Mouse (Mus musculus) liver, adult 2 months (tissue): ENCODE data around the gene Gm17949. TPM values are rescaled to one million over a fixed set of nuclear protein-coding genes. Genes with fewer than 3 reads are reported as not detected.

Source experiments
- DNase-seq: peaks from one replicate; pipeline ENCODE4 v3.0.0-alpha.2; 2011; ENCODE audit warnings: low read depth, low spot score; ENCODE audit errors: extremely low read depth
- H3K27ac ChIP-seq: fragments of 200-500 bp; replicated peaks from 2 replicates; pipeline ENCODE4 v1.5.1; 2012; ENCODE audit warnings: low read depth, mild to moderate bottlenecking, control low read depth, inconsistent platforms, low read length; ENCODE audit not compliant: insufficient read depth
- H3K27me3 ChIP-seq: fragments of 200-500 bp; 2 replicates; pipeline ENCODE4 v1.6.1; 2012; ENCODE audit warnings: mild to moderate bottlenecking, moderate library complexity, low read length, inconsistent platforms; ENCODE audit not compliant: control insufficient read depth, insufficient read depth
- H3K36me3 ChIP-seq: fragments of 200-500 bp; 2 replicates; pipeline ENCODE4 v1.6.1; 2012; ENCODE audit warnings: low read length, inconsistent platforms; ENCODE audit not compliant: control insufficient read depth, insufficient read depth
- H3K4me1 ChIP-seq: fragments of 200-500 bp; 2 replicates; pipeline ENCODE4 v1.6.1; 2011; ENCODE audit warnings: low read length; ENCODE audit not compliant: control insufficient read depth, insufficient read depth
- H3K4me3 ChIP-seq: fragments of 200-500 bp; 2 replicates; pipeline ENCODE4 v1.5.1; 2011; ENCODE audit warnings: low read depth, mild to moderate bottlenecking, control low read depth, low read length, moderate library complexity; ENCODE audit not compliant: insufficient read depth
- H3K79me2 ChIP-seq: fragments of 200-500 bp; 2 replicates; pipeline ENCODE4 v1.6.1; 2012; ENCODE audit warnings: inconsistent platforms, mild to moderate bottlenecking, low read length, moderate library complexity; ENCODE audit not compliant: control insufficient read depth, insufficient read depth
- H3K9ac ChIP-seq: fragments of 200-500 bp; 2 replicates; pipeline ENCODE4 v1.6.1; 2012; ENCODE audit warnings: low read depth, mild to moderate bottlenecking, control low read depth, inconsistent platforms, low read length
- CTCF ChIP-seq: fragments of 200-500 bp; IDR thresholded peaks from 2 replicates; pipeline ENCODE4 v1.5.1; 2011; ENCODE audit warnings: low read depth, low read length, control low read depth
- POLR2A ChIP-seq: fragments of 200-500 bp; IDR thresholded peaks from 2 replicates; pipeline ENCODE4 v1.6.1; 2011; ENCODE audit warnings: low read length, control low read depth; ENCODE audit not compliant: insufficient read depth; ENCODE audit errors: extremely low read depth
- WGBS: fragments of 180-500 bp; shearing (Covaris S2); methylation state at CpG from one replicate; pipeline ENCODE4 v1.1.7; 2018; 5-methylcytosine and 5-hydroxymethylcytosine counted together
- polyA plus RNA-seq: library from polyadenylated mRNA; depleted of rRNA; stranded (reverse); fragments of >200 nt; gene quantifications from 2 replicates; pipeline ENCODE4 v1.2.3, GENCODE M21; 2012
- total RNA-seq: library from RNA; depleted of rRNA; stranded (reverse); fragments of >200 nt; gene quantifications from 2 replicates; pipeline ENCODE4 v1.2.3, GENCODE M21; 2014

Gm17949 gene
- total and polyA plus RNA-seq, 2 experiments, result not detected

DNA sequence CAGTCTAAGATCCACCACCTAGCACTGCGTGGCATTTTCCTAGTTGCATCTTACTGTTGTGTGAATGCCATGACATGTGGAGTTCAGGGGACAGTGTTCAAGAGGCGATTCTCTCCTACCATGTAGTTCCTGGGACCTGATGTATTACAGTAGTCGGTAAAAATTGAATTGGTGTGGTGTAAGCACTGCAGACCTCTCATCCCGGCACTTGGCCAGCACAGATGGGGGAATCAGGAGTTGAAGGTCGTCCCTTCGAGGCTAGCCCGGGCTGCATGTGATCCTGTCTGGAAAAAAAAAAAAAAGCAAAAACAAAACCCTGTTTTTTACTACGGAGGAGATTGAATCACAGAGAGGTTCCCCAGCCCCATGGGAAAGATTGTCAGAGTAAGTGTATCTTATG lies 16.2 kb upstream of the Gm17949 start:
- no peak overlapping the region for H3K4me3 ChIP-seq
- WGBS, result 81% methylated on average over 8 of the region's 8 CpGs
- H3K27ac ChIP-seq, result no peak overlapping the region
- peaks cover 7% of the 10 kb centered on the region; the same call in 1 of the 2 replicates for H3K36me3 ChIP-seq
- peaks cover 7% of the 10 kb centered on the region for H3K4me1 ChIP-seq
- H3K79me2 ChIP-seq, result peaks cover 9% of the 10 kb centered on the region; the same call in 1 of the 2 replicates
- H3K27me3 ChIP-seq, result no peaks in the 10 kb centered on the region
- TF ChIP-seq POLR2A (no peak), CTCF (no peak)
- H3K9ac ChIP-seq, result no peak overlapping the region
- DNase-seq, result no peak

DNA sequence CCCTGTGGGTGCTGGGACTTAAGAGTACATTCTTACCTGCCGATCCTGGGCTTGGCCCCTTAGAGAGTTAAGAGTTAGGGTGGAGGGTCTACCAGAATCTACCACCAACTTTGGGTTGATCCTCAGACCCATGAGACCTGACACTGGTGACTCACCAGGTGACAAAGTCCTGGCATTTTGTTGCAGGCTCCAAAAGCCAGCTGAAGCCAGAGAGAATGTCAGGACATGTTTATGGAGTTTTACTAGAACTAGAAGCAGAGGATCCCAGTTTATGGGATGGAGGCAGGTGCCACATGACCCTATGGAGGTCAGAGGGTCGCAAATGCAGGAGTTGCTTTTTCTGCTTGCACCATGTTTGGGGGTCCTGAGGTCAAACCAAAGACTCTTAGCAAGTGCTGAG lies 14.8 kb upstream of the Gm17949 start:
- Histone ChIP-seq H3K9ac (no peak overlapping the region), H3K36me3 (peaks cover 7% of the 10 kb centered on the region; the same call in 1 of the 2 replicates), H3K79me2 (no peaks in the 10 kb centered on the region), H3K27me3 (no peaks in the 10 kb centered on the region), H3K4me3 (no peak overlapping the region), H3K4me1 (0 out of 2 replicates have a peak, but pooled peaks cover 2% of the 10 kb centered on the region), H3K27ac (no peak overlapping the region)
- 66% methylated on average over 2 of the region's 2 CpGs for WGBS
- no peak for DNase-seq
- no peak for TF ChIP-seq POLR2A
- no peak for TF ChIP-seq CTCF

DNA sequence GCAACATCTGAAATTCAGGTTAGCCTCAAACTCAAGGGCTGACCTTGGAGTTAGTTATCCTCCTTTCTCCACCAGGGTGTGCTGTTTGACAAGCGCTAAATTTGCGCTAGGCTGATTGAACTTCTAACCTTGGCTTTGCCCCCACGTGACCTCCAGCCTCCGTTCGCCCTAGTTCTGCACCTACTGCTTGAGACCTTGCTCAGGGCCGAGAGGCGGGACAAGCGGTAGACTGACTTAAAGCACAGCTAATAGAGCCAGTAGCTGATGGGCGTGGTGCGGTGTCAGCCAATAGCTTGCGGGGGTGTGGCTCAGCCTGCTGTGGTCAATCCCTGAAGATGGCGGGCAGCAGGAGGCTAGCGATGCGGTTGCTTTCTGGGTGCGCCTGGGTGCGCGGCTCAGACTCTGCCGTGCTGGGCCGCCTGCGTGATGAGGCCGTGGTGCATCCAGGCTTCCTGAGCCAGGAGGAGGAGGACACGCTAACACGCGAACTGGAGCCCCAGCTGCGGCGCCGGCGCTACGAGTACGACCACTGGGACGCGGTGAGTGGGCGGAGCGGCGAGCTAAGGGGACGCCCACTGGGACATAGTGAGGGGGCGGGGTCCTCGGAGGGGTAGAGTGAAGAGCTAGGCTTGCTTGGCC lies 14.1 kb upstream of the Gm17949 start, which contains the start of gene Alkbh7:
Gene Alkbh7, plus strand, starts transcription at position 311 of the 639 bp plus-strand sequence.
- H3K36me3 ChIP-seq, result peaks cover 7% of the 10 kb centered on the region; the same call in 1 of the 2 replicates
- peak within 1 kb of the TSS; percentile 79 for H3K4me3 ChIP-seq
- no peaks in the 10 kb centered on the region for H3K79me2 ChIP-seq
- no peaks in the 10 kb centered on the region for H3K27me3 ChIP-seq
- WGBS, result under 1% methylated on average over 38 of the region's 38 CpGs
- H3K27ac ChIP-seq, result peak within 1 kb of the TSS; percentile 54
- TF ChIP-seq POLR2A (0 out of 2 replicates have a peak, but pooled peaks have one; percentile 50), CTCF (peak; percentile 67)
- H3K9ac ChIP-seq, result peak within 1 kb of the TSS; percentile 76
- H3K4me1 ChIP-seq, result 0 out of 2 replicates have a peak, but pooled peaks cover 2% of the 10 kb centered on the region
- DNase-seq, result peak; percentile 99

DNA sequence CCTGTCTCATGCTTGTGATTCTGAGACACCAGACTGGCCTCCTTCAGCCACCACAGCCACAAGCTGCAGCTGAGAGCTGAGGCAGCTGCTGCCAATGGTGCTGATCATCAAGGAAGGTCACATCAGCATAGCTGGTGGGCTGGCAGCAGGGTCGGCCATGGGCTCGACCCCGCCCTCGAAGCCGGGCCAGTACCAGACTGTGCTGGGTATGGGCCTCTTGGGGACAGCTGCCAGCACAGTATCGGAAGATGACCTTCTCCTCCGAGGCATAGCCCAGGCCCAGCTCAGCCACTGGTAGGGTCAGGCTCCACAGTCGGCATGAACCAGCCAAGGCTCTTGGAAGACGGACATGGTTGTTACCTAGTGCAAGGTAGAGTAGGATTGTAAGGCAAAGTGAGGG lies 11.9 kb upstream of the Gm17949 start:
- no peak for DNase-seq
- H3K79me2 ChIP-seq, result no peaks in the 10 kb centered on the region
- H3K4me3 ChIP-seq, result no peak overlapping the region
- peaks cover 2% of the 10 kb centered on the region; the same call in 1 of the 2 replicates for H3K36me3 ChIP-seq
- H3K9ac ChIP-seq, result no peak overlapping the region
- H3K4me1 ChIP-seq, result 0 out of 2 replicates have a peak, but pooled peaks cover 2% of the 10 kb centered on the region
- TF ChIP-seq CTCF (no peak), POLR2A (no peak)
- no peaks in the 10 kb centered on the region for H3K27me3 ChIP-seq
- whole genome bisulfite sequencing, result 95% methylated on average over 9 of the region's 9 CpGs
- H3K27ac ChIP-seq, result no peak overlapping the region

DNA sequence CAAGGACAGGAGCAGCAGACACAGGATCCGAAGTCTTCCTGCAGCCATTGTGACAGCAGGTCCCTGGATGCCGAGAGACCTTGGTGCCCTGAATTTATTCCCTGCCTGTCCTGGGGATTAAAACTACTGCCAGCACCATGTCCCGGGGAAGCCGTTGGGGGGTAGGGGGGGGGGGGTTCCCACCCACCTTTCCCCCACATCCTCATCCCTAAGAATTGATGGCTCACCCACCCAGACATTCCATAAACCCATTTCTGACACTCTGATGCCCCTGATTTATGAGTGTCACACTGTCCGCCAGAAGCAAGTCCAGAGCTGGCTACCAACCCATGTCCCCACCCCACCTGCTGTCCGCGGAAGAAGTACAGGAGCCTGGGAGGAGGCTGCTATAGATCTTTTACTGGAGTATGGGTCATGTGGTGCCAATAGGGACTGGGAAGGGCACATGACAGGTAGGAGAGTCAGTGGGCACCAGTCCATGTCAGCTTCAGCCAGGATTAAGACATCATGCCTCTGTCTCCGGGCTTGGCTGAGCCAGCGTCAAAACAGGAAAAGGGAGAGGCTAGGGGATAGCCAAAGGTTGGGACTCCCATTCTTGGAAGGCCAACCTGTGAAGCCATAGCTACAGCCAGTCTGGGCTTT lies 11.2 kb upstream of the Gm17949 start, which contains the start of gene Pspn:
Gene Pspn, minus strand, starts transcription at position 51 of the 642 bp plus-strand sequence.
- no peaks in the 10 kb centered on the region; the same call in 1 of the 2 replicates for H3K36me3 ChIP-seq
- no peak within 1 kb of the TSS for H3K27ac ChIP-seq

More for the DNA sequence above, 11.2 kb upstream of the Gm17949 start, which contains the start of gene Pspn:
- 76% methylated on average over 9 of the region's 9 CpGs for WGBS
- H3K4me3 ChIP-seq, result no peak within 1 kb of the TSS
- DNase-seq, result no peak
- 0 out of 2 replicates have a peak, but pooled peaks cover 2% of the 10 kb centered on the region for H3K4me1 ChIP-seq
- TF ChIP-seq CTCF (no peak), POLR2A (no peak)
- no peak within 1 kb of the TSS for H3K9ac ChIP-seq
- no peaks in the 10 kb centered on the region for H3K27me3 ChIP-seq
- H3K79me2 ChIP-seq, result no peaks in the 10 kb centered on the region
